Mouse (Mus musculus): ENCODE data around the gene Ly6g6f.
A peak's percentile ranks its signal among the peaks of the same experiment; 100 is the strongest.

- TF ChIP-seq CTCF (IDR thresholded peaks at IDR 0.05; ENCODE audit: extremely low read depth, insufficient read length, insufficient replicate concordance, low read depth, low read length), result peak; percentile 53; the same call in 1 of the 2 replicates
- TF ChIP-seq POLR2A (IDR thresholded peaks at IDR 0.05; ENCODE audit: low read depth, low read length), result no peak
Observed at GRCm38 (mm10) chr17:35105740-35106389, 20.5 kb upstream of the Ly6g6f start.

Measured in small intestine, adult 2 months (tissue).